Mouse (Mus musculus) cerebellum, adult 9-10 months (tissue): ENCODE measurements around the gene Clptm1.
"Not testable (repeated sequence)": the region's sequence is repeated elsewhere in the genome, so short reads cannot be mapped to it uniquely, and the experiment has no call there.

Source experiments
- DNase-seq: peaks from one replicate; pipeline ENCODE4 v3.0.0; 2022

The Clptm1 gene

GRCm38 (mm10) chr7:19691873-19692865 lies 27.3 kb upstream of the Clptm1 start, which contains the start of gene Apoc1:
TSS of gene Apoc1 (minus strand) at chr7:19692660.
- no peak for DNase-seq

GRCm38 (mm10) chr7:19691434-19691833 lies 26.6 kb upstream of the Clptm1 start:
- DNase-seq = no peak

- no peak for DNase-seq
Measured at GRCm38 (mm10) chr7:19690845-19691244, 26.0 kb upstream of the Clptm1 start.

DNA sequence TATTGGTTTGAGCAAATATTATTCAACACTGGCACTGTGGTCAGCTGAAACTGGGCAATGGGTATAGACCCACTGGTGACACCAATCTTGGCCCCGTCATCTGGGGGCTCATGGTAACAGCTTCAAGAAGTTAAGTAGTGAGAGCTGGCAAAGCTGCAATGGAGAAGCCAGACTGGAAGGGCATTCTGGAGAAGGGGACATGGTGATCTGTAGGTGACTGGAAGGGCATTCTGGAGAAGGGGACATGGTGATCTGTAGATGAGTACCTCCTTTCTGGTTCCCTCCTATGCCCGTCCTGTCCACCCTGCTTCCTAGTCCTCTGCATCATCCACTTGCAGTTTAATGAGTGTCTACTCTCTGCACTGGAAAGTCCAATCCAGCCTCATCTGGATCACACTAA lies 23.8 kb upstream of the Clptm1 start:
- no peak for DNase-seq

GRCm38 (mm10) chr7:19688101-19688500 lies 23.3 kb upstream of the Clptm1 start:
- DNase-seq = no peak

- DNase-seq = not testable (repeated sequence)
Measured at GRCm38 (mm10) chr7:19686927-19687583, 22.2 kb upstream of the Clptm1 start.

DNA sequence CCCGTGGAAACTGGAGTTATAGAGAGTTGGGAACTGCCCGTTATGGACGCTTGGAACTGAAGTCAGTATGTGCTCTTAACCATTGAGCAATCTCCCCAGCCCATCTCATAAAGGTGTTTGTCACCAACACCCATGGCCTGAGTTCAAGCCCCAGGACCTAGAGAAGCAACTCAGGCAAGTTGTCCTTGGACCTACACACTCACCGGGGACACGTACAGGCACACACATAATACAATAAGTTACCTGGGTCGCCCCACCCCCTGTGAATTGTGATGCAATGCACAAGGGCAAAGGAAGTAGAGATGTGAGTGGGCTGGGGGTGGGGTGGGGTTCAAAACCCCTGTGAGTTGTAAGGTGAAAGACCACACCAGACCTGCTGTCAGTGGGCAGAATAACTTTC lies 21.7 kb upstream of the Clptm1 start:
- no peak for DNase-seq

DNA sequence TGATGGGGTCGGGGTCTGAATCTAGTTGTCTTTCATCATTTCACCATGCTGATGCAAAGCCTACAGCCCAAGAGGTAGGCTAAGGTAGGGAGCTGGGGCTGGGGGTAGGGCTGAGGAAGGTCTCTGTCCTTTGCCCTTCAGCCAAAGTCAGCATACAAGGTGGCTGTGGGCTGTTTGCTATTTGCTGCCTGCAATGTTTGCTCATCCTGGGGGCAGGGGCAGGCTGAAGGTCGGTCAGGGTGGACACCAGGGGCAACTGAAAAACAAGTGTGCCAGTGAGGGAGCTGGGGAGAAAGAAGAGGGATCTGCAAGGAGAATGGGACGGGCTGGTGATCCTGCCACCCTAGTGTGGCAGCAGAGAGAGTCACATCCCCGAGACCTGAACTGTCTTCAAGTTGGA lies 20.5 kb upstream of the Clptm1 start:
- DNase-seq = no peak

DNA sequence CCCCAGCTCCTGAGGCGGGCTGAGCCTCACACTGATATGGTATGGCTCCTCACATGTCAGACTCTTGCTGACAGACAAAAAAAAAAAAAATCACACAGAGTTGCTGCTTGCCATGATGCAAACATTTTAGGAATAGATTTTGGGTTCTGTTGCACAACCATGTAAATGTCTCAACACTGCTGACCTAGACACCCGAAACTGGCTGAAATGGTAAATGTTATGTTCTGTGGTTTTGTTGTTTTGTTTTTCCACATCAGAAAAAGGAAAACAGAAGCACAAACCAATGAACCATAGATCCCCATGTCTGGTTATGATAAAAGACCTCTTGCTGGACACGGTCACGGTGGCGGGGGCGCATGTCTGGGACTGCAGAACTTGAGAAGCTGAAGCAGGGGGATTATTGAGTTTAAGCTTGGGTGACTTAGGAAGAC lies 19.0 kb upstream of the Clptm1 start:
- DNase-seq = no peak

- DNase-seq = no peak
Measured at GRCm38 (mm10) chr7:19682979-19683378, 18.1 kb upstream of the Clptm1 start.

- no peak for DNase-seq
Measured at GRCm38 (mm10) chr7:19681202-19681694, 16.4 kb upstream of the Clptm1 start, which contains the start of the genes Gm44805 and Apoc4. TSS of gene Gm44805 (minus strand) at chr7:19681423. TSS of gene Apoc4 (minus strand) at chr7:19681479.

DNA sequence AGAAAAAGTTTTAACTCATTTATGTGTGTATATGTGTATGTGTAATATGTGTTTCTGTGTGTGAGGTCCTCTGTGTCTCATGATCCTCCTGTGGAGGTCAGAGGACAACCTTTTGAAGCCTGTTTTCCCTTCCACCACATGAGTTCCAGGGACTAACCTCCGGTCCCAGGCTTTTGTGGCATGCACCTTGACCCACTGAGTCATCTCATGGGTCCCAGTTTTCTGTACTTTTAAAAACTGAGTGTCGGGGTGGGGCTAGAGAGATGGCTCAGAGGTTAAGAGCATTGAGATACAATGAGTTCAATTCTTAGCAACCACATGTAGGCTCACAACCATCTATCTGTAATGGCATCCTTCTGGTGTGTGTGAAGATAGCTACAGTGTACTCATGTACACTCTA lies 15.9 kb upstream of the Clptm1 start:
- DNase-seq = no peak

GRCm38 (mm10) chr7:19678901-19679300 lies 14.1 kb upstream of the Clptm1 start:
- DNase-seq = no peak

- no peak for DNase-seq
Measured at GRCm38 (mm10) chr7:19677872-19678271, 13.0 kb upstream of the Clptm1 start, which contains the start of gene Apoc2. TSS of gene Apoc2 (minus strand) at chr7:19677941.

DNA sequence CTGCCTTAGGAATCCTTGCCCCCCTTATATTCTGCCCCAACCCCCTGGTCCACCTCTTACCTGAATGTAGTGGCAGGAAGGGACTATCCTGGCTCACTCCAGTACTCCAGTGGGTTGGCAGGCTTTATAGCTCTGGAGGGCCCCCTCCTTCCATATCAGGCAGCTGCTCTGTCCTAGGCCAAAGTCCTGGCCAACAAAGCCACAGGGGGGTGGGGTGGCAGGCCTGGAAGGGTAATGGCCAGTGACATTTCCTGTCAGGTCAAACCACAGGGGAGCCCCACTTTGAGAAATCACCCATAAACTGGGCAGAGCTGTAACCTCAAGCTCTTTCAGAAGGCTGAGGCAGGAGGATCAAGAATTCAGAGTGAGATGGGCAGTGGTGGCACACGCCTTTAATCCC lies 11.8 kb upstream of the Clptm1 start:
- no peak for DNase-seq

GRCm38 (mm10) chr7:19675824-19676223 lies 11.0 kb upstream of the Clptm1 start:
- DNase-seq = no peak

DNA sequence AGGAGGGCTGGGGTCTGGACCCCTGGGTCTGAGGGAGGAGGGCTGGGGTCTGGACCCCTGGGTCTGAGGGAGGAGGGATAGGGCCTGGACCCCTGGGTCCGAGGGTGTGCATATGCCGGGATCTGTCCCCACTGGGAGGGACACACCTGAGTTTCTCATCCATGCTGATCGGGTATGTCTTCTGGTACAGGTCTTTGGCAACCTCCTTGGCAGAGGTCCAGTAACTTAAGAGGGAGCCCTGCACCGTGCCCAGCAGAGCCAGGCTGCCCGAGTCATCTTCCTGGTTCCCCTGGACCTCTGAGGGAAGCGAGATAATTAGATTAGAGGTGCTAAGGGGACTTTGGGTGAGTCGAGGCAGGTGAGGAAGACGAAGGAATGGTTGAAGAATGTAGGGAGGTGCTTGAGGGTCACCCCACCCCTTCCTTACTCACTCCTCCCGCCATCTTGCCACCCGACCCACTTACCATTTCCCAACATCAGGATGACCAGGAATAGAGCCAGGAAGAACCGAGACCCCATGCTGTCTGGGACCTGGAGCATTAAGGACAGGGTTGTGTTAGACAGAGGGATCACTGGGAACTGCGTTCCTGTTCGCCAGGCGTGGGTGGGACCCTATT lies 8.4 kb upstream of the Clptm1 start:
- no peak for DNase-seq

DNA sequence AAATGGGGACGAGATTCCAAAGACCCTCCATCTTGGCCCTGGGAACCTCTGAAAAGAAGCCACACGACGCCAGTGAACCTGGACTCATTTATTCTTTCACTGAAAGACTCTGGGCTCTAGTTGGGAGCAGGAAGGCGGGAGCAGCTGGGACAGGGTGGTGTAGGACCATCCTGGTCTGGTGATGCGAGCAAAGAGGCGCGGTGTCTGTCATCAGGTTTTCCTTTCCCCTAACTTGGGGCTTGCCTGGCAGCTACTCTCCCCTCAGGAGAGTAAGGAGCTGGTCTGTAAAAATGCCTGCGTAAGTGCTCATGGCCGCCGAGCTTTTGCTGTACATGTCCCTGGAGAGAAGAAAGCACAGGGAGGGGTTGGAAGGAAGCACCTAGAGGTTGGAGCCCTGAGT lies 6.7 kb upstream of the Clptm1 start:
- no peak for DNase-seq

DNA sequence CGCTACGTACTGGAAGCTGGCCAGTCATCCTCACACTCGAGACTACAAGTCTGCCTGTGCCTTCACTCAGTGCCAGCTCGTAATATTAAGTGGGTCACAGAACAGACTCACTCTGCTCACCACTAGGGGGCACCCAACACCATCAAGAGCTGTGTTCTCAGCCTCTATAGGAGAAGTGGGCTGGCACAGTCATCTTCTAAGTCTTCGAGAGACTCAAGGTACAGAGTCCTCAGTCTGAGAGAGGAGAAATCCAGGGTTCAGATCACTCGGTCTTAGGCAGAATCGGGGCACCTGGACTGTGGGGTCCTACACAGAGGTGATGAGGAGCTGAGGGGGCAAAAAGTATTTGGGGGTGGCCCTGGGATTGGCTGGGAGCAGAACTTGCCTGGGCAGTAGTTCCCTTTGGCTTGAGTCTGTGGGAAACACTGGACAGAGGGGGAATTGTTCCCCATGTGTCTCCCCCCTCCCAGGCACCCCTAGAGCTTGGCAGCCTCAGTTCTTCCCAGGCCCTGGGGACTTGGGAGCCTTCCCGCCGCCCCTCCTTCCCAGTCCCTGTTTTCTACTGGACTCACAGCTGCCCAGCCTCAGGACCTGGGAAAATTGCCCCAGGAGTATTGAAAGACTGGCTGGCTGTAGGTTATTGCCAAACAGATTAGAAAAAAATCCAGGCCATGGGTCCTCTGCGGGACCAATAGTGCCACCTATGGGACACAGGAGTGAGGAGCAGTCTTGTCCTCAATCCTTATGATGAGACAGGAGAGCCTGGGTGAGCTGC lies 4.3 kb upstream of the Clptm1 start:
- peak; percentile 97 for DNase-seq

- peak; percentile 24 for DNase-seq
Measured at GRCm38 (mm10) chr7:19667434-19667833, 2.6 kb upstream of the Clptm1 start.

DNA sequence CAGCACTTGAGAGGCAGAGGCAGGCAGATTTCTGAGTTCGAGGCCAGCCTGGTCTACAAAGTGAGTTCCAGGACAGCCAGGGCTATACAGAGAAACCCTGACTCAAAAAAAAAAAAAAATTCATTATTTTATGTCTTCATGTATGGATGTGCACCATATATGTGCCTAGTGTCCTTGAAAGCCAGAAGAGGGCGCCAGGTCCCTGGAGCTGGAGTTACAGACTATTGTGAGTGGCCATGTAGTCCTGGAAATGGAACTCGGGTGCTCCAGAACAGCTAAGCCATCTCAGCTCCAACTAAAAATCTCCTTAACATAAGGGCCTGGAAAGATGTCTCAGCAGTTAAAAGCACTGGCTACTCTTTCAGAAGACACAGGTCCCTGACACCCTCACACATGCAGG lies 1.9 kb upstream of the Clptm1 start:
- DNase-seq = peak; percentile 39

DNA sequence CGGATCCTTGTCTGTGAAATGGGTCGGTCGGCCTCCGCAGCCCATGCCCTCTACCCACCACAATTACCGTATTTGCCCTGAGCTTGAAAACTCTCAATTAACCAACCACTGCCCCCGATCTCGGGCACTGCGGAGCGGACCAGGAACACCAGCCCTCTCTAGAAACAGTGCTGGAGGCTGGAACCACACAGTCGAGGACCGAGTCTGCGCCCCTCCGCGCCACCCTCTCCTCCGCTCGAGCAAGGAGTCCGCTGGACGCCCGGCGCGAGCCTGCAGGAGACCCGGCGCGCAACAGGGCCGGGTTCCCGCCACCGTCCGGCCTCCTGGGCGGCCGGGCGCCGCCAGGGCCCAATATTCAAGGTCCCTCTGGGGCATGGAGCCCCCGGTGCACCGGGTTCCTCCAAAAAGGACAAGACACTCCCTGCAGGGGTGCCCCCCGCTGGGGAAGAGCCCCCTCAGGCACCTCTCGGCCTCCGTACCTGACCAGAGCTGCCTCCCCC lies 328 bp downstream of the Clptm1 start:
- DNase-seq = no peak
